Mouse (Mus musculus) heart, postnatal 0 days (tissue): ENCODE results near the gene Calr3.

Experiments
- CTCF ChIP-seq: IDR thresholded peaks from 2 replicates; pipeline ENCODE4 v1.5.1; 2016; ENCODE audit warnings: antibody characterized with exemption, control low read depth, low read depth
- EP300 ChIP-seq: IDR thresholded peaks from 2 replicates; pipeline ENCODE4 v1.6.1; 2016; ENCODE audit warnings: antibody characterized with exemption, low read depth

- TF ChIP-seq CTCF (no peak), EP300 (no peak)
Observed at GRCm38 (mm10) chr8:72445071-72445470, 1.4 kb upstream of the Calr3 start.
